In genomic region chr10:42211407-42211806, GRCm38 (mm10) we compare ENCODE assay signal across 11 mouse cellular contexts.
DNase-seq lines count a peak whose midpoint lies in the region; ATAC-seq lines count a peak whose summit lies in the region.
"Had no signal": no experiment of that assay in that cellular context is flagged by ENCODE, and none has a peak within 500 bp of the region (broad histone marks: within the 10 kb centered on the region; RNA-seq: fewer than 3 reads in every experiment).

No protein-coding gene starts in this region.

- no peaks in the 10 kb centered on the region for H3K9me3 ChIP-seq in heart, embryonic 15.5 days (replicated peaks)
- H3K9me3 ChIP-seq in heart, embryonic 11.5 days (replicated peaks; ENCODE audit: control insufficient read depth, low read length), result no peaks in the 10 kb centered on the region
- no peaks in the 10 kb centered on the region for H3K9me3 ChIP-seq in limb, embryonic 13.5 days
- H3K9me3 ChIP-seq in limb, embryonic 10.5 days (replicated peaks), result no peaks in the 10 kb centered on the region
- no peaks in the 10 kb centered on the region for H3K9me3 ChIP-seq in limb, embryonic 15.5 days
- H3K9me3 ChIP-seq: hindbrain, embryonic 13.5 days had no signal

- H3K9ac ChIP-seq in heart, embryonic 15.5 days, result no peak overlapping the region
- no peak overlapping the region for H3K9ac ChIP-seq in heart, embryonic 11.5 days (ENCODE audit: low read depth, low read length)
- no peak overlapping the region for H3K9ac ChIP-seq in limb, embryonic 13.5 days
- no peak overlapping the region for H3K9ac ChIP-seq in limb, embryonic 15.5 days
- H3K9ac ChIP-seq: hindbrain, embryonic 13.5 days had no signal

- no peak overlapping the region for H3K4me2 ChIP-seq in heart, embryonic 15.5 days
- H3K4me2 ChIP-seq in heart, embryonic 11.5 days, result no peak overlapping the region
- no peak overlapping the region for H3K4me2 ChIP-seq in limb, embryonic 13.5 days (replicated peaks)
- H3K4me2 ChIP-seq in limb, embryonic 15.5 days, result no peak overlapping the region
- H3K4me2 ChIP-seq: hindbrain, embryonic 13.5 days had no signal

- no peak for ATAC-seq in heart, embryonic 15.5 days (replicated peaks; ENCODE audit: insufficient number of reproducible peaks, insufficient read depth, low FRiP score, low read depth)
- no peak for ATAC-seq in heart, embryonic 11.5 days (replicated peaks; ENCODE audit: insufficient number of reproducible peaks, low FRiP score, low TSS enrichment)
- no peak for ATAC-seq in limb, embryonic 13.5 days (ENCODE audit: low FRiP score, low read depth)
- peak; percentile 75 for ATAC-seq in limb, embryonic 15.5 days (ENCODE audit: insufficient number of reproducible peaks, low FRiP score, low TSS enrichment, low read depth)
- ATAC-seq in megakaryocyte-erythroid progenitor cell, adult 5-6 weeks (replicated peaks; ENCODE audit: low FRiP score, low TSS enrichment, poor library complexity, severe bottlenecking), result peak; percentile 44; the same call in 1 of the 2 replicates

- H3K27me3 ChIP-seq in heart, embryonic 15.5 days, result no peaks in the 10 kb centered on the region
- no peaks in the 10 kb centered on the region for H3K27me3 ChIP-seq in heart, embryonic 11.5 days (ENCODE audit: control insufficient read depth, insufficient read depth, low read length)
- H3K27me3 ChIP-seq in limb, embryonic 13.5 days, result no peaks in the 10 kb centered on the region
- no peaks in the 10 kb centered on the region for H3K27me3 ChIP-seq in limb, embryonic 10.5 days (ENCODE audit: low read depth, poor library complexity, severe bottlenecking)
- H3K27me3 ChIP-seq in limb, embryonic 15.5 days, result no peaks in the 10 kb centered on the region
- H3K27me3 ChIP-seq: hindbrain, embryonic 13.5 days had no signal

- H3K4me1 ChIP-seq in heart, embryonic 15.5 days (replicated peaks), result peaks cover 18% of the 10 kb centered on the region
- peaks cover 5% of the 10 kb centered on the region; the same call in 1 of the 2 replicates for H3K4me1 ChIP-seq in heart, embryonic 11.5 days (ENCODE audit: control insufficient read depth, insufficient read depth, low read length)
- peaks cover 48% of the 10 kb centered on the region for H3K4me1 ChIP-seq in limb, embryonic 13.5 days
- peaks cover 22% of the 10 kb centered on the region for H3K4me1 ChIP-seq in limb, embryonic 10.5 days
- peaks cover 48% of the 10 kb centered on the region for H3K4me1 ChIP-seq in limb, embryonic 15.5 days

- peak overlapping the region; percentile 18 for H3K27ac ChIP-seq in heart, embryonic 15.5 days
- H3K27ac ChIP-seq in heart, embryonic 11.5 days (ENCODE audit: low read depth, low read length), result no peak overlapping the region
- H3K27ac ChIP-seq in limb, embryonic 13.5 days, result peak overlapping the region; percentile 63; the same call in 1 of the 2 replicates
- no peak overlapping the region for H3K27ac ChIP-seq in limb, embryonic 10.5 days
- peak overlapping the region; percentile 86 for H3K27ac ChIP-seq in limb, embryonic 15.5 days
- H3K27ac ChIP-seq: hindbrain, embryonic 13.5 days; midbrain, embryonic 10.5 days had no signal

- WGBS in heart, embryonic 15.5 days, result 53% methylated on average over 7 of the region's 7 CpGs
- 89% methylated on average over 7 of the region's 7 CpGs for WGBS in heart, embryonic 11.5 days (ENCODE audit: insufficient replicate concordance)
- 58% methylated on average over 7 of the region's 7 CpGs for WGBS in limb, embryonic 13.5 days
- WGBS in limb, embryonic 10.5 days, result 92% methylated on average over 7 of the region's 7 CpGs
- WGBS in limb, embryonic 15.5 days, result 38% methylated on average over 7 of the region's 7 CpGs

- no peak overlapping the region for H3K4me3 ChIP-seq in heart, embryonic 15.5 days
- H3K4me3 ChIP-seq in heart, embryonic 11.5 days (ENCODE audit: low read depth, low read length), result no peak overlapping the region
- no peak overlapping the region for H3K4me3 ChIP-seq in limb, embryonic 13.5 days
- no peak overlapping the region for H3K4me3 ChIP-seq in limb, embryonic 10.5 days
- H3K4me3 ChIP-seq in limb, embryonic 15.5 days, result no peak overlapping the region
- H3K4me3 ChIP-seq: hindbrain, embryonic 13.5 days; midbrain, embryonic 10.5 days had no signal

- no peaks in the 10 kb centered on the region for H3K36me3 ChIP-seq in heart, embryonic 15.5 days
- no peaks in the 10 kb centered on the region for H3K36me3 ChIP-seq in heart, embryonic 11.5 days (ENCODE audit: control insufficient read depth, insufficient read depth, low read length)
- H3K36me3 ChIP-seq in limb, embryonic 13.5 days, result 0 out of 2 replicates have a peak, but pooled peaks cover 6% of the 10 kb centered on the region
- H3K36me3 ChIP-seq in limb, embryonic 10.5 days, result peaks cover 8% of the 10 kb centered on the region
- H3K36me3 ChIP-seq in limb, embryonic 15.5 days, result no peaks in the 10 kb centered on the region
- H3K36me3 ChIP-seq: hindbrain, embryonic 13.5 days; midbrain, embryonic 10.5 days had no signal

- no peak for DNase-seq in limb, embryonic 10.5 days (ENCODE audit: low spot score)
- no peak for DNase-seq in right cerebral cortex, postnatal 4 days
- DNase-seq: cerebellum, adult 18-20 months; layer of hippocampus, adult 9-11 months had no signal

Comparison
In these comparisons a context has a peak if more than half of its experiments do, and no peak if none do; other contexts are left out.
1. ATAC-seq: peak in limb, embryonic 15.5 days (single experiment) and megakaryocyte-erythroid progenitor cell, adult 5-6 weeks (single experiment); none in heart, embryonic 15.5 days (single experiment), heart, embryonic 11.5 days (single experiment) and limb, embryonic 13.5 days (single experiment).
2. H3K27ac ChIP-seq: peak in heart, embryonic 15.5 days (single experiment), limb, embryonic 13.5 days (single experiment) and limb, embryonic 15.5 days (single experiment); none in heart, embryonic 11.5 days (single experiment) and limb, embryonic 10.5 days (single experiment).